Mouse (Mus musculus) heart, adult 8-10 months (tissue): ENCODE data around the gene Itgb4. TPM values are rescaled to one million over a fixed set of nuclear protein-coding genes. Genes with fewer than 3 reads are reported as not detected.

Source experiments
- DNase-seq: peaks from one replicate; pipeline ENCODE4 v3.0.0; 2022; ENCODE audit warnings: low spot score
- total RNA-seq, 4 experiments: library from RNA; stranded (reverse); gene quantifications; 2 replicates each; pipeline ENCODE4 v1.2.4; 2022

The Itgb4 gene
- total RNA-seq, 4 experiments from 2014 or later: 2.3 to 3.1 (median 3.0) TPM

GRCm38 (mm10) chr11:115970006-115970673, 4.4 kb upstream of the Itgb4 start:
- no peak for DNase-seq

GRCm38 (mm10) chr11:115971016-115971415, 3.5 kb upstream of the Itgb4 start:
- DNase-seq: no peak

GRCm38 (mm10) chr11:115975083-115975420, 543 bp downstream of the Itgb4 start:
- no peak for DNase-seq

GRCm38 (mm10) chr11:115975544-115975943, 1.0 kb downstream of the Itgb4 start:
- DNase-seq: no peak

GRCm38 (mm10) chr11:115982472-115982871, 8.0 kb downstream of the Itgb4 start:
- DNase-seq: no peak

GRCm38 (mm10) chr11:115983291-115983690, 8.8 kb downstream of the Itgb4 start:
- no peak for DNase-seq

- no peak for DNase-seq
Measured at GRCm38 (mm10) chr11:115989686-115990085, 15.2 kb downstream of the Itgb4 start.

GRCm38 (mm10) chr11:115992098-115992497, 17.6 kb downstream of the Itgb4 start:
- DNase-seq: no peak

GRCm38 (mm10) chr11:115995256-115995655, 20.7 kb downstream of the Itgb4 start:
- DNase-seq: no peak

- DNase-seq: no peak
Measured at GRCm38 (mm10) chr11:115997047-115997446, 22.5 kb downstream of the Itgb4 start.

GRCm38 (mm10) chr11:115997662-115998061, 23.2 kb downstream of the Itgb4 start:
- DNase-seq: no peak

- DNase-seq: no peak
Measured at GRCm38 (mm10) chr11:115999027-115999426, 24.5 kb downstream of the Itgb4 start.

GRCm38 (mm10) chr11:115999538-116000143, 25.1 kb downstream of the Itgb4 start:
- peak; percentile 67 for DNase-seq

- no peak for DNase-seq
Measured at GRCm38 (mm10) chr11:116000607-116001006, 26.1 kb downstream of the Itgb4 start.

- no peak for DNase-seq
Measured at GRCm38 (mm10) chr11:116001725-116002124, 27.2 kb downstream of the Itgb4 start.

- no peak for DNase-seq
Measured at GRCm38 (mm10) chr11:116002894-116003293, 28.4 kb downstream of the Itgb4 start.

- no peak for DNase-seq
Measured at GRCm38 (mm10) chr11:116004186-116004823, 29.8 kb downstream of the Itgb4 start.

GRCm38 (mm10) chr11:116004840-116005700, 30.6 kb downstream of the Itgb4 start:
- DNase-seq: peak; percentile 74

- DNase-seq: no peak
Measured at GRCm38 (mm10) chr11:116005701-116006419, 31.4 kb downstream of the Itgb4 start.

- DNase-seq: no peak
Measured at GRCm38 (mm10) chr11:116007095-116007850, 32.8 kb downstream of the Itgb4 start.

GRCm38 (mm10) chr11:116008411-116008810, 33.9 kb downstream of the Itgb4 start:
- no peak for DNase-seq
